Mouse (Mus musculus) kidney, adult 18-20 months (tissue): ENCODE results near the gene Trp53rkb.

Experiments
- DNase-seq: peaks from one replicate; pipeline ENCODE4 v3.0.0; 2021

Gene Trp53rkb

DNA sequence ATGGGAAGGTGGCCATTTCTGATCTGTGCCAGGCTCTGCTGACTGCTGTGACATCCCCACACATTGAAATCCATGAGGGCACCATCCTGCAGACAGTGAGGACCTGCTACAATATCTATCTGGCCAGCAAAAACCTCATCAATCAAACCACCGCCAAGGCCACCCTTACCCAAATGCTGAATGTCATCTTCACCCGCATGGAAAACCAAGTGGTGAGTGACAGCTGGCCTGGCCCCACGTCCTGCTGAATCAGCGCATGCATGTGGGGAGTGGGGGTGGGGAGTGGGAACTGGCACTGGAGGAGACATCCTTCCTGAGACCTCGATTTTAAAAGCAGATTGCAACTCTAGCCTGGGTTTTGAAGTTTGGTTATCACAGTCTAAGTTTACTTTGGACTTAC lies 43.2 kb downstream of the Trp53rkb start:
- no peak for DNase-seq

DNA sequence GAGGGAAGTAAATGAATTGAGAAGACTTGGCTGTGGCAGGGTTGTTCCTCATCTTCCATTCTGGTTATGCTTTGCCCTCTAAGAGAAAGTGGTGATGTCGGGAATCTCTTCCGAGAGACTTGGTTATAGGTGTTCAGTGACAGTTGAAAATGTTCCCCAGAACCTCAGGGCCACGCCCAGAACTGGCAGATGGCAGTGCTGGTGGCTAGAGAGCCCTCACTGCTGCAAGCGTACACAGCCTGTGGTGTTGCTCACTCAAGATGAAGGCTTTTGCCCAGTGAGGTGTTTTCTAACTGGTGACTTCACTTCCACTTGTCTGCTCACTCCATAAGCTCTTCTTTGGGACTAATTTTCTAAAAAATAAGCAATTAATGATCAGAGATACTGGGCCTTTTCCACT lies 49.5 kb downstream of the Trp53rkb start:
- no peak for DNase-seq
